Mouse (Mus musculus): ENCODE measurements around the gene Stpg3. TPM values are rescaled to one million over a fixed set of nuclear protein-coding genes. Genes with fewer than 3 reads are reported as not detected.
A peak's percentile ranks its signal among the peaks of the same experiment; 100 is the strongest.

The Stpg3 gene
- polyA plus RNA-seq, 3 experiments from 2014 or later, result not detected

GRCm38 (mm10) chr2:25178285-25178972 is 36.0 kb downstream of the Stpg3 start:
- no peak for ATAC-seq

- no peak for ATAC-seq
These were observed 36.8 kb downstream of the Stpg3 start for GRCm38 (mm10) chr2:25177685-25178084.

- no peak for ATAC-seq
These were observed 37.4 kb downstream of the Stpg3 start for GRCm38 (mm10) chr2:25177076-25177475.

- ATAC-seq, result no peak
These were observed 37.9 kb downstream of the Stpg3 start for GRCm38 (mm10) chr2:25176573-25176972.

GRCm38 (mm10) chr2:25175690-25176078 is 38.8 kb downstream of the Stpg3 start:
- ATAC-seq, result no peak

GRCm38 (mm10) chr2:25174866-25175689 is 39.4 kb downstream of the Stpg3 start:
- ATAC-seq, result no peak

- ATAC-seq, result no peak
These were observed 40.6 kb downstream of the Stpg3 start for GRCm38 (mm10) chr2:25173821-25174220.

- ATAC-seq, result no peak
These were observed 41.8 kb downstream of the Stpg3 start for GRCm38 (mm10) chr2:25172629-25173028.

- no peak for ATAC-seq
These were observed 42.7 kb downstream of the Stpg3 start for GRCm38 (mm10) chr2:25171769-25172153.

GRCm38 (mm10) chr2:25171101-25171768 is 43.2 kb downstream of the Stpg3 start:
- no peak for ATAC-seq

- ATAC-seq, result peak; percentile 38
These were observed 43.9 kb downstream of the Stpg3 start for GRCm38 (mm10) chr2:25170326-25171100.

GRCm38 (mm10) chr2:25169778-25170177 is 44.7 kb downstream of the Stpg3 start:
- ATAC-seq, result no peak

GRCm38 (mm10) chr2:25168665-25168978 is 45.8 kb downstream of the Stpg3 start:
- no peak for ATAC-seq

GRCm38 (mm10) chr2:25167919-25168664 is 46.3 kb downstream of the Stpg3 start:
- ATAC-seq, result no peak

- ATAC-seq, result no peak
These were observed 47.0 kb downstream of the Stpg3 start for GRCm38 (mm10) chr2:25167481-25167880.

Other genes with a start within 250 kb of the Stpg3 start
- 100 to 1,000 TPM in 2 of 3 experiments, 10 to 100 TPM in 1; 98.7 to 106 (median 103) TPM for gene Mrpl41, start 239.5 kb downstream of the Stpg3 start, polyA plus RNA-seq (2017; shearing (Covaris generic))
- 10 to 100 TPM; 50.7 to 80.7 (median 77.0) TPM for gene Pnpla7, start 238.6 kb downstream of the Stpg3 start, polyA plus RNA-seq (2017; shearing (Covaris generic))
- gene Nsmf, start 160.3 kb downstream of the Stpg3 start, polyA plus RNA-seq (2017; shearing (Covaris generic)), result 10 to 100 TPM; 11.3 to 20.4 (median 11.4) TPM
- gene Entpd8, start 134.3 kb downstream of the Stpg3 start, polyA plus RNA-seq (2017; shearing (Covaris generic)), result under 1 TPM in 1 of 3 experiments, not detected in 2; 0.90 TPM
- gene Noxa1, start 119.5 kb downstream of the Stpg3 start, polyA plus RNA-seq (2017; shearing (Covaris generic)), result 1 to 10 TPM in 2 of 3 experiments, under 1 TPM in 1; 0.68 to 4.2 (median 4.2) TPM
- 1 to 10 TPM in 1 of 3 experiments, under 1 TPM in 2; 0.54 to 1.2 (median 0.59) TPM for gene Nrarp, start 33.9 kb downstream of the Stpg3 start, polyA plus RNA-seq (2017; shearing (Covaris generic))
- 10 to 100 TPM; 55.3 to 73.9 (median 67.2) TPM for gene Tor4a, start 17.8 kb downstream of the Stpg3 start, polyA plus RNA-seq (2017; shearing (Covaris generic))
- gene Nelfb, start 3.1 kb downstream of the Stpg3 start, polyA plus RNA-seq (2017; shearing (Covaris generic)), result 10 to 100 TPM; 46.6 to 50.3 (median 47.0) TPM
- not detected for gene Fam166a, start 4.1 kb upstream of the Stpg3 start, polyA plus RNA-seq (2017; shearing (Covaris generic))
- 100 to 1,000 TPM in 1 of 3 experiments, 10 to 100 TPM in 2; 90.3 to 208 (median 96.5) TPM for gene Tubb4b, start 10.1 kb upstream of the Stpg3 start, polyA plus RNA-seq (2017; shearing (Covaris generic))
- not detected for gene Slc34a3, start 19.7 kb upstream of the Stpg3 start, polyA plus RNA-seq (2017; shearing (Covaris generic))
- gene Rnf224, start 22.1 kb upstream of the Stpg3 start, polyA plus RNA-seq (2017; shearing (Covaris generic)), result not detected
- 1 to 10 TPM in 1 of 3 experiments, under 1 TPM in 2; 0.53 to 1.6 (median 0.99) TPM for gene Rnf208, start 27.6 kb upstream of the Stpg3 start, polyA plus RNA-seq (2017; shearing (Covaris generic))
- gene Cysrt1, start 27.8 kb upstream of the Stpg3 start, polyA plus RNA-seq (2017; shearing (Covaris generic)), result not detected
- gene AL732309.1, start 32.2 kb upstream of the Stpg3 start, polyA plus RNA-seq (2017; shearing (Covaris generic)), result 1 to 10 TPM; 2.3 to 9.2 (median 4.0) TPM
- gene Tmem203, start 40.8 kb upstream of the Stpg3 start, polyA plus RNA-seq (2017; shearing (Covaris generic)), result 10 to 100 TPM in 1 of 3 experiments, 1 to 10 TPM in 2; 8.3 to 13.7 (median 8.7) TPM
- gene Tprn, start 48.0 kb upstream of the Stpg3 start, polyA plus RNA-seq (2017; shearing (Covaris generic)), result 1 to 10 TPM; 3.4 to 4.7 (median 3.9) TPM
- gene Ssna1, start 57.8 kb upstream of the Stpg3 start, polyA plus RNA-seq (2017; shearing (Covaris generic)), result 100 to 1,000 TPM; 111 to 156 (median 121) TPM
- gene Anapc2, start 57.8 kb upstream of the Stpg3 start, polyA plus RNA-seq (2017; shearing (Covaris generic)), result 10 to 100 TPM; 29.3 to 44.6 (median 39.2) TPM
- not detected for gene Tmem210, start 73.5 kb upstream of the Stpg3 start, polyA plus RNA-seq (2017; shearing (Covaris generic))
- not detected for gene Lrrc26, start 75.3 kb upstream of the Stpg3 start, polyA plus RNA-seq (2017; shearing (Covaris generic))
- gene Grin1, start 104.5 kb upstream of the Stpg3 start, polyA plus RNA-seq (2017; shearing (Covaris generic)), result not detected
- gene Man1b1, start 117.7 kb upstream of the Stpg3 start, polyA plus RNA-seq (2017; shearing (Covaris generic)), result 10 to 100 TPM; 21.2 to 24.3 (median 23.1) TPM
- gene Dpp7, start 141.7 kb upstream of the Stpg3 start, polyA plus RNA-seq (2017; shearing (Covaris generic)), result 10 to 100 TPM; 10.2 to 24.6 (median 21.1) TPM
- 10 to 100 TPM; 12.2 to 20.6 (median 18.3) TPM for gene Uap1l1, start 151.0 kb upstream of the Stpg3 start, polyA plus RNA-seq (2017; shearing (Covaris generic))
- 10 to 100 TPM in 1 of 3 experiments, under 1 TPM in 2; 0.44 to 10.5 (median 0.80) TPM for gene Sapcd2, start 157.7 kb upstream of the Stpg3 start, polyA plus RNA-seq (2017; shearing (Covaris generic))
- 1 to 10 TPM in 1 of 3 experiments, under 1 TPM in 1, not detected in 1; 0.49 to 1.3 TPM for gene Entpd2, start 181.2 kb upstream of the Stpg3 start, polyA plus RNA-seq (2017; shearing (Covaris generic))
- gene Npdc1, start 184.7 kb upstream of the Stpg3 start, polyA plus RNA-seq (2017; shearing (Covaris generic)), result 1 to 10 TPM; 2.8 to 6.1 (median 6.0) TPM
- 10 to 100 TPM in 1 of 3 experiments, 1 to 10 TPM in 2; 4.1 to 14.7 (median 7.2) TPM for gene Fut7, start 208.6 kb upstream of the Stpg3 start, polyA plus RNA-seq (2017; shearing (Covaris generic))
- 10 to 100 TPM; 31.4 to 59.3 (median 41.8) TPM for gene Abca2, start 214.1 kb upstream of the Stpg3 start, polyA plus RNA-seq (2017; shearing (Covaris generic))
- 1 to 10 TPM; 1.2 to 1.9 (median 1.6) TPM for gene Clic3, start 242.2 kb upstream of the Stpg3 start, polyA plus RNA-seq (2017; shearing (Covaris generic))
- gene Paxx, start 246.5 kb upstream of the Stpg3 start, polyA plus RNA-seq (2017; shearing (Covaris generic)), result 10 to 100 TPM; 70.4 to 92.1 (median 89.2) TPM